Mouse (Mus musculus) G1E (cell line): ENCODE measurements at regions not wholly inside any gene's neighbourhood (a gene's known extent, or its start where the extent isn't known, plus 50 kb on each side); places are given as distances from the start of the nearest gene placed in this dataset.

Source experiments
- CTCF ChIP-seq: IDR thresholded peaks from 2 replicates; pipeline ENCODE4 v1.5.1; 2012; ENCODE audit warnings: low read depth, low read length, inconsistent platforms, mixed read lengths
- GATA1 ChIP-seq: IDR thresholded peaks from 2 replicates; pipeline ENCODE4 v1.6.1; 2012; ENCODE audit warnings: borderline replicate concordance, low read length, inconsistent platforms, mixed read lengths
- GATA2 ChIP-seq: IDR thresholded peaks from 2 replicates; pipeline ENCODE4 v1.6.1; 2012; ENCODE audit warnings: low read depth, low read length, inconsistent platforms, borderline replicate concordance
- POLR2AphosphoS5 ChIP-seq: IDR thresholded peaks from 2 replicates; pipeline ENCODE4 v1.6.1; 2012; ENCODE audit warnings: low read depth, low read length, inconsistent platforms; ENCODE audit not compliant: insufficient replicate concordance

DNA sequence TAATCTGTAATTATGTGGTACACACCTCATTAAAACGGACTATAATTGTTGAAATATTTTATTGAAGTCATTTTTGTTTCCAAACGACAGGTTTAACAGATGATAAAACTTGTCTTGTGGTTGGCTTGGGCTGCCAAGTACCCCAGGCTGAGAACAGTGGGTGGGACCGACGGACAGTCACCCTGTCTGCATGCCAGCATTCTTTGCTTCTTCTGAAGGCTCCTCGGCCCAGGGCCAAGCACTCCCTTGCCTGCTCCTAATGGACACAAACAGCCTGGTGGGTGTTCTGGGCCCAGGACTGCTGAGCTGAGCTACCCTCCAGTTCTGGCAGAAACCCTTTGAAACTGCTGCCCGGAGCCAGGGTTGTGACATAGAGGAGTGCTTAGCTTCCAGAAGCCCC is 227.4 kb downstream of the 3110018I06Rik start:
- TF ChIP-seq CTCF (no peak), POLR2AphosphoS5 (no peak), GATA1 (no peak), GATA2 (no peak)
